Mouse (Mus musculus) brain, embryonic 14.5 days (tissue): ENCODE measurements at regions not wholly inside any gene's neighbourhood (a gene's known extent, or its start where the extent isn't known, plus 50 kb on each side); places are given as distances from the start of the nearest gene placed in this dataset.

Experiments used
- CTCF ChIP-seq: fragments of 200-500 bp; IDR thresholded peaks from 2 replicates; pipeline ENCODE4 v1.5.1; 2012; ENCODE audit warnings: inconsistent platforms, mild to moderate bottlenecking, moderate library complexity, borderline replicate concordance; ENCODE audit not compliant: insufficient read depth, insufficient read length; ENCODE audit errors: extremely low read depth
- POLR2A ChIP-seq: fragments of 200-500 bp; IDR thresholded peaks from 2 replicates; pipeline ENCODE4 v1.6.1; 2012; ENCODE audit warnings: mild to moderate bottlenecking, inconsistent platforms, borderline replicate concordance; ENCODE audit not compliant: poor library complexity, insufficient read depth, insufficient read length, severe bottlenecking; ENCODE audit errors: extremely low read depth

GRCm38 (mm10) chr11:112083019-112083418 is 699.0 kb upstream of the Sox9 start:
- TF ChIP-seq POLR2A (no peak), CTCF (no peak)
